Mouse (Mus musculus) lung, adult 2 months (tissue): Measurements from ENCODE around the gene Srxn1.

Experiments used
- CTCF ChIP-seq: fragments of 200-500 bp; IDR thresholded peaks from 2 replicates; pipeline ENCODE4 v1.5.1; 2011; ENCODE audit warnings: mild to moderate bottlenecking, low read length, control low read depth; ENCODE audit not compliant: insufficient read depth
- POLR2A ChIP-seq: fragments of 200-500 bp; IDR thresholded peaks from 2 replicates; pipeline ENCODE4 v1.6.1; 2011; ENCODE audit warnings: low read depth, mild to moderate bottlenecking, control low read depth, low read length, borderline replicate concordance; ENCODE audit errors: extremely low read depth

DNA sequence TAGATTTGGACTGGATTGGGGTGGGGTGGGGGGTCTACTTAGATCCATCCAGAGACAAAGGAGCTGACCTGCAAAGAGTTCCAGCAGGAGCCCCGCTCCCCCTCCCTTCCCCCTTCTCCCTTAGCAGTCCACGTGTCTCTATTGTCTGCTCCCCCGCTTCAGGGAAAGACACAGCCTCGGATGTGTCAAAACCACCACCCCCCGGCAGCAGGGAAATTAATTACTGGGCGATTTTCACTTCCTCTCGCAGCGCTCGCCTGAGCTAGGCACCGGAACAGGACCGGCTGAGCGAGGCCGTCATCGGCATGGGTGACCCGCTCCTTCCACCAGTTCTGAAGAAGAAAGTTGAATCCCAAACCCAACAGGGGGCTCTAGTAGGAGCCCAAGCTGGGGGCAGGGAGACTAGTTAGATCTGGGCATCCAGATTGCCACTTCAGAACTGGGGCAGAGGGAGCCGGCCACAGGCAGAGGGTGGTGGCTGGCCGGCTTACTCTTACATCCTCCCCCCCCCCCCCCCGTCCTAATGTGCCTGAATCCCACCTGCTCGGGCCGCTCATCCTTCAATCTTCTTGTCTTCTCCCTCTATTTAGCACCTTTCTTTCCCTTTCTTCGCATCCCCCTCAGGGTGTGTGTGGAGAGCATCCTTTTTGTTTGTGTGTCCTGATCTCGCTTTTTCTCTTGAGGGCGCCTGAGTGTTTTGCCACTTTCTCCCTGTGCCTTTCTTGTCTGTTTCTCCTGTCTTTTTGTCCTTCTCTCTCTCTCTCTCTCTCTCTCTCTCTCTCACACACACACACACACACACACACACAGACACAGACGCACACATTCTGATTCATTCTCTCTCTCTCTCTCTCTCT is 24.4 kb upstream of the Srxn1 start, which contains the start of gene Scrt2:
- TF ChIP-seq CTCF, result no peak
- TF ChIP-seq POLR2A, result no peak
